Mouse (Mus musculus) CH12.LX (cell line): Measurements from ENCODE around the gene Hoxc10. TPM values are rescaled to one million over a fixed set of nuclear protein-coding genes. Genes with fewer than 3 reads are reported as not detected.
A peak's percentile ranks its signal among the peaks of the same experiment; 100 is the strongest.

ENCODE experiments used
- DNase-seq: peaks from one replicate; pipeline ENCODE4 v3.0.0-alpha.2; 2013; ENCODE audit errors: extremely low read depth
- H3K27ac ChIP-seq: 2 replicates; pipeline ENCODE4 v1.5.1; 2012; ENCODE audit warnings: low read depth, mild to moderate bottlenecking, control low read depth, moderate library complexity; ENCODE audit not compliant: insufficient read depth
- H3K27me3 ChIP-seq: replicated peaks from 2 replicates; pipeline ENCODE3; 2012; ENCODE audit warnings: inconsistent platforms
- H3K36me3 ChIP-seq, 2 experiments: replicated peaks in 1 of 2; 2 replicates each; pipeline versions ENCODE3 to v1.6.1; 2012; ENCODE audit warnings: inconsistent platforms in 1 of 2, low read length in 1 of 2, mild to moderate bottlenecking in 1 of 2, mixed read lengths in 1 of 2, moderate library complexity in 1 of 2; ENCODE audit not compliant: control insufficient read depth in 1 of 2, insufficient read depth in 1 of 2
- H3K4me1 ChIP-seq, 2 experiments: 2 replicates each; pipeline ENCODE4 v1.6.1; 2012; ENCODE audit warnings: inconsistent platforms in 1 of 2, moderate library complexity in 1 of 2; ENCODE audit not compliant: insufficient read depth in 2 of 2, control insufficient read depth in 1 of 2
- H3K4me2 ChIP-seq: 2 replicates; pipeline ENCODE4 v1.6.1; 2012; ENCODE audit warnings: low read depth, mild to moderate bottlenecking, control low read depth; ENCODE audit not compliant: poor library complexity, insufficient read depth, severe bottlenecking
- H3K4me3 ChIP-seq, 3 experiments: fragments of 150-350 bp in 1 of 3; sonication (generic) in 1 of 3; replicated peaks in 1 of 3; 2 replicates each; pipeline versions ENCODE3 to v1.5.1; 2011 to 2012; ENCODE audit warnings: low read depth in 2 of 3, low read length in 2 of 3, mild to moderate bottlenecking in 2 of 3, moderate library complexity in 2 of 3, control low read depth in 1 of 3, improper control_type of control experiment in 1 of 3, inconsistent platforms in 1 of 3, mixed read lengths in 1 of 3; ENCODE audit not compliant: poor library complexity in 1 of 3
- H3K79me2 ChIP-seq: replicated peaks from 2 replicates; pipeline ENCODE4 v1.6.1; 2012; ENCODE audit warnings: mild to moderate bottlenecking, moderate library complexity; ENCODE audit not compliant: control insufficient read depth, poor library complexity, insufficient read depth, severe bottlenecking; ENCODE audit errors: extremely low read depth
- H3K9ac ChIP-seq: 2 replicates; pipeline ENCODE4 v1.6.1; 2012; ENCODE audit warnings: low read depth, mild to moderate bottlenecking, control low read depth, moderate library complexity; ENCODE audit not compliant: insufficient read depth
- H3K9me3 ChIP-seq: replicated peaks from 2 replicates; pipeline ENCODE3; 2012; ENCODE audit warnings: low read length, inconsistent platforms, mixed read lengths
- CHD2 ChIP-seq: IDR thresholded peaks from 2 replicates; pipeline ENCODE4 v1.6.1; 2011; ENCODE audit warnings: low read length, improper control_type of control experiment
- CTCF ChIP-seq, 2 experiments: IDR thresholded peaks in 1 of 2; conservative IDR thresholded peaks in 1 of 2; 2 replicates each; pipeline ENCODE4 v1.5.1; 2011 to 2012; ENCODE audit warnings: low read depth in 2 of 2, low read length in 2 of 2, improper control_type of control experiment in 1 of 2, inconsistent platforms in 1 of 2, mild to moderate bottlenecking in 1 of 2, moderate library complexity in 1 of 2
- E2F4 ChIP-seq: IDR thresholded peaks from 2 replicates; pipeline ENCODE4 v1.6.1; 2011; ENCODE audit warnings: low read depth, low read length, improper control_type of control experiment; ENCODE audit not compliant: insufficient replicate concordance
- ELF1 ChIP-seq: IDR thresholded peaks from 2 replicates; pipeline ENCODE4 v1.6.1; 2014; ENCODE audit warnings: low read depth, mild to moderate bottlenecking, inconsistent platforms, low read length, improper control_type of control experiment
- EP300 ChIP-seq: IDR thresholded peaks from 2 replicates; pipeline ENCODE4 v1.6.1; 2011; ENCODE audit warnings: low read length, improper control_type of control experiment
- HCFC1 ChIP-seq: IDR thresholded peaks from 2 replicates; pipeline ENCODE4 v1.6.1; 2012; ENCODE audit warnings: low read depth, mild to moderate bottlenecking, inconsistent platforms, low read length, improper control_type of control experiment
- IRF4 ChIP-seq: IDR thresholded peaks from 2 replicates; pipeline ENCODE4 v1.6.1; 2014; ENCODE audit warnings: low read depth, mild to moderate bottlenecking, inconsistent platforms, low read length, improper control_type of control experiment
- JUN ChIP-seq: IDR thresholded peaks from 2 replicates; pipeline ENCODE4 v1.6.1; 2011; ENCODE audit warnings: low read depth, mild to moderate bottlenecking, low read length, improper control_type of control experiment, moderate library complexity; ENCODE audit not compliant: insufficient read depth
- JUND ChIP-seq: conservative IDR thresholded peaks from 2 replicates; pipeline ENCODE4 v1.6.1; 2011; ENCODE audit warnings: low read depth, low read length, improper control_type of control experiment
- MAFK ChIP-seq: IDR thresholded peaks from 2 replicates; pipeline ENCODE4 v1.6.1; 2011; ENCODE audit warnings: low read length, improper control_type of control experiment; ENCODE audit not compliant: insufficient replicate concordance
- MAX ChIP-seq: IDR thresholded peaks from 2 replicates; pipeline ENCODE4 v1.6.1; 2011; ENCODE audit warnings: low read length, improper control_type of control experiment
- MEF2A ChIP-seq: IDR thresholded peaks from 2 replicates; pipeline ENCODE4 v1.6.1; 2014; ENCODE audit warnings: low read depth, mild to moderate bottlenecking, inconsistent platforms, low read length, improper control_type of control experiment, borderline replicate concordance
- MXI1 ChIP-seq: IDR thresholded peaks from 2 replicates; pipeline ENCODE4 v1.6.1; 2011; ENCODE audit warnings: mild to moderate bottlenecking, low read depth, low read length, improper control_type of control experiment
- MYC ChIP-seq: IDR thresholded peaks from 2 replicates; pipeline ENCODE4 v1.6.1; 2011; ENCODE audit warnings: low read depth, mild to moderate bottlenecking, improper control_type of control experiment, low read length
- PAX5 ChIP-seq: IDR thresholded peaks from 2 replicates; pipeline ENCODE4 v1.6.1; 2012; ENCODE audit warnings: low read length, inconsistent platforms, mixed read lengths
- POLR2A ChIP-seq: IDR thresholded peaks from 2 replicates; pipeline ENCODE4 v1.6.1; 2011; ENCODE audit warnings: low read depth, mild to moderate bottlenecking, improper control_type of control experiment, low read length
- RAD21 ChIP-seq: IDR thresholded peaks from 2 replicates; pipeline ENCODE4 v1.6.1; 2011; ENCODE audit warnings: low read depth, mild to moderate bottlenecking, low read length, improper control_type of control experiment, moderate library complexity
- SMC3 ChIP-seq: IDR thresholded peaks from 2 replicates; pipeline ENCODE4 v1.6.1; 2011; ENCODE audit warnings: low read depth, low read length, improper control_type of control experiment
- TBP ChIP-seq: conservative IDR thresholded peaks from 2 replicates; pipeline ENCODE4 v1.6.1; 2011; ENCODE audit warnings: low read depth, low read length, improper control_type of control experiment
- TCF12 ChIP-seq: IDR thresholded peaks from 2 replicates; pipeline ENCODE4 v1.6.1; 2014; ENCODE audit warnings: low read depth, mild to moderate bottlenecking, inconsistent platforms, low read length, improper control_type of control experiment
- USF1 ChIP-seq: IDR thresholded peaks from 2 replicates; pipeline ENCODE4 v1.6.1; 2014; ENCODE audit warnings: low read depth, mild to moderate bottlenecking, inconsistent platforms, low read length, improper control_type of control experiment
- ZNF384 ChIP-seq: IDR thresholded peaks from 2 replicates; pipeline ENCODE4 v1.6.1; 2012; ENCODE audit warnings: low read depth, low read length, improper control_type of control experiment, inconsistent platforms
- dilution Hi-C: fragments of 300-500 bp; cut with MboI; formaldehyde crosslinking; loops from 2 replicates; pipeline ENCODE4 v1.14.3; 2020; ENCODE audit warnings: low sequenced_read_pairs; ENCODE audit not compliant: extremely low pct_unique_long_range_greater_than_20kb, extremely low pct_ligation_motif_present
- in situ Hi-C: fragments of 300-500 bp; cut with MboI; formaldehyde crosslinking; loops from 3 replicates; pipeline ENCODE4 v1.14.3; 2019; ENCODE audit warnings: low sequenced_read_pairs, low pct_ligation_motif_present, low pct_unique_long_range_greater_than_20kb, mixed read lengths
- polyA plus RNA-seq: library from polyadenylated mRNA; unstranded; fragments of >175 nt; gene quantifications from 2 replicates; pipeline ENCODE4 v1.2.1, GENCODE M21; 2012; ENCODE audit warnings: low read depth; ENCODE audit not compliant: insufficient read length
- total RNA-seq, 2 experiments: library from RNA; depleted of rRNA; stranded (reverse); fragments of 300-350 nt in 1 of 2; fragments of >200 nt in 1 of 2; gene quantifications; 2 replicates each; pipeline ENCODE4 v1.2.3; 2012 to 2014

Hoxc10 gene
- total RNA-seq (2012; rRNA removed) (not detected in 2 replicates), total RNA-seq (2014; rRNA removed) (not detected in 2 replicates), polyA plus RNA-seq (0.11 and 0.12 TPM in 2 replicates)

GRCm38 (mm10) chr15:102966776-102967311 lies at the start of gene Hoxc10:
TSS of gene Hoxc10 (plus strand) at chr15:102966796.
- Histone ChIP-seq H3K27me3 (peaks cover 93% of the 10 kb centered on the region), H3K36me3 (no peaks in the 10 kb centered on the region), H3K4me3 (peak within 1 kb of the TSS in 2 of 3 experiments; percentile 21 to 23), H3K9me3 (no peaks in the 10 kb centered on the region)
- no peak for DNase-seq
- no peak for TF ChIP-seq ELF1
- TF ChIP-seq POLR2A, result no peak
- TF ChIP-seq PAX5, result no peak
- TF ChIP-seq JUND, result no peak
- no peak for TF ChIP-seq ZNF384
- TF ChIP-seq MYC, result no peak
- TF ChIP-seq MEF2A, result no peak
- TF ChIP-seq EP300, result no peak
- no peak for TF ChIP-seq CTCF (conservative IDR thresholded peaks at IDR 0.05 in 1 of 2, IDR thresholded peaks at IDR 0.05 in 1 of 2; ENCODE audit: low read depth in 2 of 2, low read length in 2 of 2)
- TF ChIP-seq JUN, result no peak
- TF ChIP-seq, all 38 proteins: peak for 0
- Histone ChIP-seq H3K79me2 (no peaks in the 10 kb centered on the region), H3K9ac (peak within 1 kb of the TSS; percentile 15; the same call in 1 of the 2 replicates), H3K4me2 (peak within 1 kb of the TSS; percentile 74), H3K4me1 (peaks cover 9 to 28% of the 10 kb centered on the region in 2 experiments), H3K27ac (no peak within 1 kb of the TSS)
- dilution Hi-C loops, result no loop called here
- in situ Hi-C loops, result no loop called here

DNA sequence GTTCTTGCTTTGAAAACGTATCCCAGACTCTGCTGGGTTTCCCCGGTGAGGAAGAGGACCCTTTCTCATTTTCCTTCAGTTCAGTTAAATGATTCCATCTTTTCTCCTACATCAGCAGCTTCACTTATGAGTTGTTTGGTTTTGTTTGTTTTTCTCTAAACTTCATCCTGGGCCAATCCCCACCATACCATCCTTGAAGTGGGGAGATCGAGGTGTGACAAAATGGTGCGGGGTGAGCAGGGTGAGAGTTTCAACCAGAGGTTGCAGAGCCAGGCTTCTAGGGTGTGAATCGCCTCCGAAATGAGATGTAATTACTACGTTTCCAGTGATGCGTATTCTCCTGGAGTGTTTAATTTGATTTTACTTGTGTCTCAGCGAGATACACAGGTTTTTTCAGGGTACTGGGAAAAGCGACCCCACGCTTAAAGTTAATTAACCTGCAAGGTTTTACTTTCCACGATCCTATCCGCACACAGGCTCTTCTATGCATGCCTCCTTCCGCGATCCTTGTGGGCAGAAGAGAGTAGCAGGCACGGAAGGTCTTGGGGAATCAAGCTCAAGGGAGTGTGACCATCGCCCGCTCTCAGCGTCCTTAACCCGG lies 48.5 kb upstream of the Hoxc10 start:
- TF ChIP-seq MXI1 (no peak), MAX (no peak), JUND (no peak), CTCF (conservative IDR thresholded peaks at IDR 0.05 in 1 of 2, IDR thresholded peaks at IDR 0.05 in 1 of 2; ENCODE audit: low read depth in 2 of 2, low read length in 2 of 2) (no peak), RAD21 (no peak), ELF1 (no peak), IRF4 (no peak), MAFK (no peak), SMC3 (no peak), HCFC1 (no peak), PAX5 (no peak), TBP (no peak), CHD2 (no peak), JUN (no peak), ZNF384 (no peak), TCF12 (no peak), MEF2A (no peak), E2F4 (no peak), MYC (no peak), USF1 (no peak)
- Histone ChIP-seq H3K27ac (no peak overlapping the region), H3K27me3 (peaks cover 89% of the 10 kb centered on the region), H3K9me3 (peaks cover 13% of the 10 kb centered on the region), H3K79me2 (no peaks in the 10 kb centered on the region), H3K4me3 (no peak overlapping the region), H3K4me2 (no peak overlapping the region), H3K36me3 (no peaks in the 10 kb centered on the region), H3K4me1 (no peaks in the 10 kb centered on the region), H3K9ac (no peak overlapping the region)
- in situ Hi-C loops (no loop called here), dilution Hi-C loops (no loop called here)
- DNase-seq, result no peak
